Mouse (Mus musculus): ENCODE measurements around the gene Zfp992.
"Not testable (repeated sequence)": the region's sequence is repeated elsewhere in the genome, so short reads cannot be mapped to it uniquely, and the experiment has no call there.

- not testable (repeated sequence) for TF ChIP-seq CTCF (IDR thresholded peaks at IDR 0.05; ENCODE audit: low read depth, low read length); POLR2A (IDR thresholded peaks at IDR 0.05; ENCODE audit: borderline replicate concordance, low read depth, low read length)
Measured at GRCm38 (mm10) chr4:146497695-146498275, 49.0 kb downstream of the Zfp992 start.

All from bone marrow macrophage, adult 2 months (primary cell).